Mouse (Mus musculus) urinary bladder, adult 18-20 months (tissue): Measurements from ENCODE around the gene Spred3.
A peak's percentile ranks its signal among the peaks of the same experiment; 100 is the strongest.
"Not testable (repeated sequence)": the region's sequence is repeated elsewhere in the genome, so short reads cannot be mapped to it uniquely, and the experiment has no call there.

ENCODE experiments used
- DNase-seq, 2 experiments: peaks; one replicate each; pipeline ENCODE4 v3.0.0; 2022; ENCODE audit warnings: low spot score in 2 of 2, mixed read lengths in 2 of 2

Spred3 gene

DNA sequence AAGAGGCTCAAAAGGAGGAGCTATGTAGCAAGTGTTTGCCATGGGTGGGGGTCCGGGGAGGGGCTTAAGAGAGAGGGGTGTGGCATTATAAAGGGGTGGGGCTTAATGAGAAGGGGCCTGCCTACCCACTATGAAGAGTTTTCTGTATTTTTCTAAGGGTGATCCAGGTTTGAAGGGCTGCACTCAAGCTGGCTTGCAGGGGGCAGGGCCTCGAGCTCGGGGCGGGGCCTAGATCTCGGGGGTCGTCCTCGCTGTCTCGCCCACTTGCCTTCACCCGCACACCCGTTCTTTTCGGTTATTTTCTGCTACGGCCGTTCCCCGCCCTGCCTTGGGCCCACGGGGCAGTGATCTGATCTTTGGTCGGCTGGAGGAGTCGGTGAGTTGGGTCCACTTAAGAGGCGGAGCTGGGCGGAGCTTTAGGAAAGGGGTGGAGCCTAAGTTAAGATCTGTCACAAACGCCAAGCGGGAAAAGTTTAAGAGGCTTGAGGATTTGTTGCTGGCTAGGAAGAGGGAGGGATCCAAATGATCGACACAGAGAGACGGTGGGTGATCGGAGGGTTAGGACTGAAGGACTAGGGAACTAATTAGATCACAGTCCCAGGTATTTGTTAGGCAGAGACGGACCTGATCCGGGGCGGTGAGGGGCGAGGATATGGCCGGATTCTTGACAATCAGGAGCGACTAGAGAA, at the start of gene Spred3, which contains the start of gene Ggn:
TSS of gene Spred3 (minus strand) at position 346 of the 689 bp plus-strand sequence.
TSS of gene Ggn (plus strand) at position 145 of the 689 bp plus-strand sequence.
- peak; percentile 69 to 83 for DNase-seq

DNA sequence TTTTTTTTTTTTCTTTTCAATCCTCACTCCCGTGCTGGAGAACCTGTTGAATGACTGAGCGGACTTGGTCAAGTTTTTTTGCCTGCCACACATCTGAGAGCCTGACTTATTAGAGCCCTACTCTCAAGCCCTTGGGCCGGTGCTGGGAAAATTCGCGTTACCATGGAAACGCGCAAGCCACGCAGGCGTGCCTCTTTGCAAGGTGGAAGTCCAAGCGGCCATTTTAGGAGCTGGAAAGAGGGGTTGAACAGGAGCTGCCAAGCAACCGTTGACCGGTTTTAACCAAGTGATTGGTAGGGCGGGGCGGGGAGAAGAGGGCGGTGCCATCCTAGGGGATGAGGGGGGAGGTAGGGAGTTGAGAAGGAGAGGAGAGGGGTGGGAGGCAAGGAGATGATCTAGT, 44.6 kb upstream of the Spred3 start:
- no peak for DNase-seq

DNA sequence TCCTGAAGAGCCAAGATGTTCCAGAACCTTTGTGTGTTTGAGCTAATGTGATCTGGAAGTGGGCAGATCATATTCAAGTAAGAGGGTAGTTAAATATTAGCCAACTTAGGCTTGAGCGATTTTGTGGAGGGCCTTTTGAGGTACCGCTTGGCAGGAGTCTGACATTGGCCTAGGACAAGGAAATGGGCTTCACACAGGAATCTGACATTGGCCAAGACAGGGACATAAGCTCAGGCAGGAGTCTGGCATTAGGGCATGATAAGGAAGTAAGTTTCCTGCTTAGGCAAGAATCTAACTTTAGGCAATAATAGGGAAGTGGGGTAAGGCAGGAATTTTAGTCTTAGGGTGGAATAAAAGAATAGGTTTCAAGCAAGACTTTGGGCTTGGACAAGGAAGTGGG, 44.0 kb upstream of the Spred3 start:
- no peak for DNase-seq

DNA sequence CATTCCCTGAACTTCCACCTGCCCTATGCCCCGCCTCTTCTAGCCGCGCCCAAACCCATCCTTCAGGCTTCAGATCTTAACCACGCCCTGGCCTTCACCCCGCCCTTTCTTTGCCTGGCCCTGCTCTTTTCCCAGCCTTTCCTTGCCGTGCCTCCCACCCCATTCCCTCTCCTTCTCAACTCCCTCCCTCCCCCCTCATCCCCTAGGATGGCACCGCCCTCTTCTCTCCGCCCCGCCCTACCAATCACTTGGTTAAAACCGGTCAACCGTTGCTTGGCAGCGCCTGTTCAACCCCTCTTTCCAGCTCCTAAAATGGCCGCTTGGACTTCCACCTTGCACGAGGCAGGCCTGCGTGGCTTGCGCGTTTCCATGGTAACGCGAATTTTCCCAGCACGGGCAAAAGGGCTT, 43.5 kb upstream of the Spred3 start, which contains the start of gene Catsperg1:
TSS of gene Catsperg1 (minus strand) at position 361 of the 408 bp plus-strand sequence.
- DNase-seq, result no peak

DNA sequence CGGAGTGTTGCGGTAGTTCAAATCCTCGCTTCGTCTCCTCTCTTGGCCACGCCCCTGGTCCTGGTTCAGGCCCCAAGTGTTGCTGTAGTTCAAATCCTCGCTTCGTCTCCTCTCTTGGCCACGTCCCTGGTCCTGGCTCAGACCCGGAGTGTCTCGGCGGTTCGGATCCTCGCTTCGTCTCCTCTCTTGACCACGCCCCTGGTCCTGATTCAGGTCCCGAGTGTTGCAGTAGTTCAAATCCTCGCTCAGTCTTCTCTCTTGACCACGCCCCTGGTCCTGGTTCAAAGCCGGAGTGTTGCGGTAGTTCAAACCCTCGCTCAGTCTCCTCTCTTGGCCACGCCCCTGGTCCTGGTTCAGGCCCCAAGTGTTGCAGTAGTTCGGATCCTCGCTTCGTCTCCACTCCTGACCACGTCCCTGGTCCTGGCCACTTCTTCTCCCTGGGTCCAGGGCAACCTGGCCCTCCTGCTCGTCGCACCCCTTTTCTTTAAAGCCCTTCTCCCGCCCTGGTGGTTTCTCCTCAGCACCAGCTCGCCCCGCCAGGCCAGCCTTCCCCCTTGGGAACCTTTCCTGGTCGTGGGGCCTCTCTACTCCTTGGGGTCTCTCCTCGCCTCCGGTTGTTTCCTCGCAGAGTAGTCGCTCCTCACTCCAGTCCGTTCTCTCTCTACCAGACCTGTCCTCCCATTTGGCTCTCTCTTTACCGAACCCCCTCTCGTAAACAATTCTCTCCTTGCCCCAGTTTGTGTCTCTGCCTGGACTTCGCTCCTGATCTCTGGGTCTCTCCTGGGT, 42.8 kb upstream of the Spred3 start:
- not testable (repeated sequence) for DNase-seq

DNA sequence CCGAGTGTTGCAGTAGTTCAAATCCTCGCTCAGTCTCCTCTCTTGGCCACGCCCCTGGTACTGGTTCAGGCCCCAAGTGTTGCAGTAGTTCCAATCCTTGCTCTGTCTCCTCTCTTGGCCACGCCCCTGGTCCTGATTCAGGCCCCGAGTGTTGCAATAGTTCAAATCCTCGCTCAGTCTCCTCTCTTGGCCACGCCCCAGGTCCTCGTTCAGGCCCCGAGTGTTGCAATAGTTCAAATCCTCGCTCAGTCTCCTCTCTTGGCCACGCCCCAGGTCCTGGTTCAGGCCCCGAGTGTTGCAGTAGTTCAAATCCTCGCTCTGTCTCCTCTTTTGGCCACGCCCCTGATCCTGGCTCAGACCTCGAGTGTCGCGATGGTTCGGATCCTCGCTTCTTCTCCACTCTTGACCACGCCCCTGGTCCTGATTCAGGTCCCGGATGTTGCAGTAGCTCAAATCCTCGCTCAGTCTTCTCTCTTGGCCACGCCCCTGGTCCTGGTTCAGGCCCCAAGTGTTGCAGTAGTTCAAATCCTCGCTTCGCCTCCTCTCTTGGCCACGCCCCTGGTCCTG, 42.1 kb upstream of the Spred3 start:
- DNase-seq, result no peak

DNA sequence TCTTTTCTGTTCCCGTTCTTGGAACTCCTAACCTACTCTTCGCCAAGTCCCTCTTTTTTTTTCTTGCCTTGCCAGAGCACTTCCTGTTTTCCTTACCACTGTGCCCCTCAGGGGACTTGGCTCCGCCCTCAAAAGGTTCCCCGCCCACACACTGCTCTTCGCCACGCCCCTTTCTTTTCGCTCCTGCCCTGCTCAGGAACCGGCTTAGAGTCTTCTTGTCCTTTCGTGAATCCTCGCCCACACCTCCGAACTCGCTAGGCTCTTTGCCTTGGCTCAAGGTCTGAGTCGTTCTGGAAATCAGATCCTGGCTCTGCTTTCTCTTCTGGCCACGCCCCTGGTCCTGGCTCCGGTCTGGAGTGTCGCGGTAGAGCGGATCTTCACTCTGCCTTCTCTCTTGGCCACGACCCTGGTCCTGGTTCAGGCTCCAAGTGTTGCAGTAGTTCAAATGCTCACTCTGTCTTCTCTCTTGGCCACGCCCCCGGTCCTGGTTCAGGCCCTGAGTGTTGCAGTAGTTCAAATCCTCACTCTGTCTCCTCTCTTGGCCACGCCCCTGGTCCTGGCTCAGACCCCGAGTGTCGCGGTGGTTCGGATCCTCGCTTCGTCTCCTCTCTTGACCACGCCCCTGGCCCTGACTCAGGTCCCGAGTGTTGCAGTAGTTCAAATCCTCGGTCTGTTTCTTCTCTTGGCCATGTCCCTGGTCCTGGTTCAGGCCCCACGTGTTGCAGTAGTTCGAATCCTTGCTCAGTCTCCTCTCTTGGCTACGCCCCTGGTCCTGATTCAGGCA, 41.4 kb upstream of the Spred3 start:
- DNase-seq, result peak; percentile 86 to 87

DNA sequence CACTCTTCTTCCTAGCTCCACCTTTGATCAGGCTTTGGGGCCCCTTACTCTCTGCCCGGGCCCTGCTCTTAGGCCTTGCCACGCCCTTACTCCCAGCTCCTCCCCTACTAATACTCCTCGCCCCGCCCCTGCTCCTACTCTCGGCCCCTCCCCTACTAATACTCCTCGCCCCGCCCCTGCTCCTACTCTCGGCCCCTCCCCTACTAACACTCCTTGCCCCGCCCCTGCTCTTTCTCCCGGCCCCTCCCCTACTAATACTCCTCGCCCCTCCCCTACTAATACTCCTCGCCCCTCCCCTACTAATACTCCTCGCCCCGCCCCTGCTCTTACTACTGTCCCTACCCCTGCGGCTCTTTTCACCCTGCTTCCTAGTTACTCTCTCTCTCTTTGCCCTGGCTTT, 40.8 kb upstream of the Spred3 start:
- DNase-seq, result peak; percentile 33 to 35

DNA sequence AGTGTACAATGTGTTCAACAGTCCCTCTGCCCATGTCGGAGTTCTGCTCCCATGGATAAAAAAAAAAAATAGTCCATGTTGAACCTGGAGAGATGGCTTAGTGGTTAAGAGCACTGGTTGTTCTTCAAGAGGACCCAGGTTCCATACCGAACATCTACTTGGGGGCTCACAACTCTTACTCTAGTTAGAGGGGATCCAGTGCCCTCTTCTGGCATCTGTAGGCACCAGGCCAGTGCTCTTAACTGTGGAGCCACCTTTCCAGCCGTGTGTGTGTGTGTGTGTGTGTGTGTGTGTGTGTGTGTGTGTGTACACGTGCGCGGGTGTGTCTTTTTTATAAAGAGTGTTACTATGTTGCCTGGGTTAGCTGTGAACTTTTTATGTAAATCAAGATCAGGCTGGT, 32.4 kb upstream of the Spred3 start:
- no peak for DNase-seq

DNA sequence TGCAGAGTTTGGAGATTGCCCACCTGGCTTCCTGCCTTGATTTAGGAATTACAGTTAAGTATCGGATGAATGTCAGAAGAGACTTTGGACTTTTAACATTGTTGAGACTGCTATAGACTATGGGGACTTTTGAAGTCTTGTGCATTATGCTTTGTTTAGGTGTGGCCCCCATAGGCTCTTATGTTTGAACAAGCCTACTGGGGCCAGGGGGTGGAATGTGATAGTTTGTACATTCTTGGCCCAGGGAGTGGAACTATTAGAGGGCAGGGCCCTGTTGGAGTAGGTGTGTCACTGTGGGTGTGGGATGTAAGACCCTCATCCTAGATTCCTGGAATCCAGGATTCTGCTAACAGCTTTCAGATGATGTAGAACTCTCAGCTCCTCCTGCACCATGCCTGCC, 24.0 kb upstream of the Spred3 start:
- not testable (repeated sequence) for DNase-seq

DNA sequence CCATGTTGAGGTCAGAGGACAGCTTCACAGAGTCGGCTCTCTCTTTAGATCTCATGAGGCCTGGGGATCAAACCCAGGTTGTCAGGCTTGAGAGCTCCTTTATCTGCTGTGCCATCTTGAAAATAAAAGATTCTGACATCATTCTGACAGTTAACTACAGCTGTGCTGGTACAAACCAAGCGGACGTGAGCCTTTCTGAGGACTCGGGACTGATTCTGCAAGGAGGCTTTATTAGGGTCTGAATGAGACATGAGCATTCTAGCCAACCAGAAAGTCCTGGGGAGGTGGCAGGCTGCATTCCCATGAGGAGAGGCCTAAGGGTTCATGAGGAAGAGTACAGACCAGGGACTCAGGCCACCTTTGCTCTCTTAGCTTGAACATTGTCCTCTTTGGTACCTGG, 11.1 kb upstream of the Spred3 start:
- DNase-seq, result not testable (repeated sequence)

DNA sequence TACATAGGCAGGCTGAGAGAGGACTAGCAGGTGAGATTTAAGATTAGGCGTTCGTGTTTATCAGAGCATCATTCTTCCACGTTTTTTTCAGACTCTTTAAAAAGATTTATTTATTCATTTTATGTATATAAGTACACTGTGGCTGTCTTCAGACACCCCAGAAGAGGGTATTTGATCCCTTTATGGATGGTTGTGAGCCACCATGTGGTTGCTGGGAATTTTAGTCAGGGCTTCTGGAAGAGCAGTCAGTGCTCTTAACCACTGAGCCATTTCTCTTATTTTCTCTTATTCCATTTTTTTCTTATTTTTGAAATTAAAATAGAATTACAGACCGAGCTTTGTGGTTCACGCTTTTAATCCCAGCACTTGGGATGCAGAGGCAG, 10.6 kb upstream of the Spred3 start:
- DNase-seq, result no peak

DNA sequence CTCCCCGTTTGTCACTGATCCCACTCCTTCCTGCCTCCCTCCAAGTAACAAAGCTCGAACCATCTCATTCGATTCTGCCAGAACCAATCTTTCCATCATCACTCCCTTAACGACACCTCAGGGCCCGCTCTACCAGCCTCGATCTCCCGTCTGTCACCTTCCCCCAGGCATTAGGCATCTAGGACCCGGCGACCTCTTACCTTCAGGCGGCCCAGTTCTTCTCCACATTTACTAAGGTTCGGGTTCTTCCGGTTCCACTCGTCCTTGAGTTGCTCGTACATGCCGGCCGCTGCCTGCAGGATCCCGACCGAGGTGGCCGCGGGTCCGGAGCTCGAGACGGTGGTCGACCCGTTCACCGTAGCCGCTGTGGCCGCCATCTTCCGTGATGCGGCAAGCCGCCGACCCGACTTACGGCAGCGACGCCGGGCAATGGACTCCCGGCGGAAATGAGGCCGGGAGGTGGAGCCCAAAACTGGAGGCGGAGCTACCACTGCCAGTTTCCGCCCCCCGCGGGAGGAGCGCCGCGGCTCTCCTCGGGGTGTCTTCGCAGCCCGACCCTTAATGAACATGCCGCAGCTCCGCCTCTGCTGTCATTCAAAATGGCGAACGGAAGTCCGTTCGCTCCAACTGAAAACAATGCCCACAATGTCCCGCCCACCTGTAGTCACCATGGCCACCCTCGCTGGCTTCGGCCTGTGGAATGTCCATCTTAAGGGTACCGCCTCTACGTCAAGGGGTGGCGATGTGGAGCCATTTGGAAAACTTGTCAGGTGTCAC, 10.1 kb upstream of the Spred3 start, which contains the start of gene Psmd8:
TSS of gene Psmd8 (minus strand) at position 625 of the 777 bp plus-strand sequence.
- peak; percentile 91 to 96 for DNase-seq

DNA sequence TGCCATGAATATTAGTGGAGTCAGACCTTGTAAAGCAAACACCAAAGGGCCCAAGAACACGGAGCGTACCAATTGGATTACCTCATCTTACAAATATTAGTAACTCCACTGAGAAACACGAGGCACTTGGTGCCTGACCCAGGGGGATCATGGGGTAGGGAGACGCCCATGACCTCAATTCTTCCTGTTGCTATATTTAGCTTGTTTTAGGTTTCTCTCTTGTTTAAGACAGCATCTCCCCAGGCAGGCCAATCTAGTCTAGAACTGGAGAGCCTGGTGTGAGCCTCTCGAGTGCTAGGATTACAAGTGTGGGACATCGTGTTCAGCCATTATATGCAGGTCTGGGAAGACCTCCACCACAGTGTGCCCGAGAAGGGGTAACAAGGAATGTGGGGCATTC, 9.1 kb upstream of the Spred3 start:
- DNase-seq, result no peak

DNA sequence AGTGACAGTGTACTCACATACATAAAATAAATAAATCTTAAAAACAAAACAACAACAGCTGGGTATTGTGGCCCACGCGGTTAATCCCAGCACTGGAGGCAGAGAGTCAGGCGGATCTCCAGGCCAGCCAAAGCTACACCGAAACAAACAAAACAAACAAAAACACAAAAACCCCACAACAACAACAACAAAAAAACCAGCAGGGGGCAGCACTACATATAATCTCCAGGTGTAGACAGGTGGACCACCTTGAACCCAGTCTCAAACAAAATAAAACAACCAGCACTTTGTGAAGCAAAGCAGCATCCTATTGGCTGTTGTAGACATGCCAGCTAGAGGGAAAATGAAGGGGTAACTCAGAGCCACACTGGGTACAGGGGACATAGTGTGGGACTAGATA, 7.9 kb upstream of the Spred3 start:
- DNase-seq, result no peak

DNA sequence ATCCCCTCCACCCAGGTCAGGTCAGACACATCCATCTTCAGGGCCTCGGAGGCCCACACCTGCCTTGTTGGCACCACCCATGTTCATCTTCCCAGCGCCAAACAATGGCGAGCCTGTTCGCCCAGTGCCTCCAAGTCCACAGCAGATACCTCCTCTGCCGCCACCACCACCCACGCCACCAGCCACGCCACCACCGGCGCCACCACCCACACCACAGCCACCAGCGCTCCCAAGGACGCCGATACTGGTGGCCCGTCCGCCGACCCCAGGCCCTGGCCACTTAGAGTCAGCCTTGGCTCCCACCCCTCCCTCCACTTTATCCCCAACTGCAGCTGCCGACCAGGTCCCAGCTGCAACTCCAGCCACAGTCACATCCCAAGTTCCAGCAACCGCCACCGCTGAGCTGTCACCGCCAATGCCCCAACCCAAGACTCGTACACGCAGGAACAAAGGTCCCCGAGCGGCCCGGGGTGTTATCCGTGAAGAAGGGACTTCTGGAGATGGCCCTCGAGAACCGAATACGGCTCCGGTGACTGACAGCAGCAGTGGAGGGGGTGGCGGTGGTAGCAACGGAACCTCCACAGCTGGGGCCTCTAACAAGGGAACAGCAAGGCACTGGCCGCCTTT, 2.3 kb upstream of the Spred3 start:
- no peak for DNase-seq

DNA sequence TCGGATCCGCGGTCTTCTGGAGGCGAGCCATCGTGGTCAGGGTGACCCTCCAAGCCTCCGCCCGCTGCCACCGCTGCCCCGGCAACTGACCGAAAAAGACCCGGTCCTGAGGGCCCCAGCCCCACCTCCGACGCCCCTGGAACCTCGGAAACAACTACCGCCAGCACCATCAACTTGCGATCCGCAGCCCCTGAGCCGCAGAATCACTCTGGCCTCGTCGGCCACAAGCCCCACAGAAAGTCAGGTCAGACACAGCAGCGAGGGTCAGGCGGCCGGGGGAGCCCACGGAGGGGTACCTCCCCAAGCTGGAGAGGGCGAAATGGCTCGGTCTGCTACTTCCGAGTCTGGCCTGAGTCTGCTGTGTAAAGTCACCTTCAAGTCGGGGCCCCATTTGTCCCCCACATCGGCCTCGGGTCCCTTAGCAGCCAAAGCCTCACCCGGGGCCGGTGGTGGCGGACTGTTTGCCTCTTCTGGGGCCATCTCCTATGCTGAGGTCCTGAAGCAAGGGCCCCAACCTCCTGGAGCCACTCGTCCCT, 1.4 kb upstream of the Spred3 start:
- no peak for DNase-seq

DNA sequence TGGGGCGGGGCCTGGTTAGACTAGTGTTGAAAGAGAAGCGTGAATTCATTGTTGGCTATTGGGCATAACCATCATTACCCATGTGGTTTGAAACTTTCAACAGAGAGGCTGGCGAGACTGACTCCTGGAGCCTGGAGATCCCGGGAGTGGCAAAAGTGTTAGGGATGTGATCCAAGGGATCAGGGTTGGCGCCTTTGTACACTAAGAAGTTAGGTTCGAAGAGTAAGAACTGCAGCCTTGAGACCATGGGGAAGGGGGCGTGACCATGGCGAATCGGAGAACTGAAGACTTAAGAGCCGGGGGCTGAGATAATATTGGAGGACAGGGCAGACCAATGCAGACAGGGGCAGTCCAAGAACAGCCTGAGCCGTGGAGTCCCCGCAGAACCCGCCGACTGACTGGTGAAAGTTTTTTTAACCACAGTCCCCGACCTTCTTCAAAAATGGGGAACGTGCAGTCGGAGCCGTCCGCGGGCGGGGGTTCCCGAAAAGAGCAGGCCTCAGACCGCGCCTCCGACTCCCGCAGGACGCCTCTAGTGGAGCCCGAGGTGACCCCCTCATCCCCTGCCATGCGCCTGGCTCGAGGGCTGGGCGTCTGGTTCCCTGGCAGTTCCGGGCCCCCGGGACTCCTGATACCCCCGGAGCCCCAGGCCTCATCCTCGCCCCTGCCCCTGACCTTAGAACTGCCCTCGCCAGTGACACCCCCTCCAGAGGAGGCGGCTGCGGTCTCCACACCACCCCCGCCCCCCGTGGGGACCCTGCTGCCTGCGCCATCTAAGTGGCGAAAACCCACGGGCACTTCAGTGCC, 747 bp upstream of the Spred3 start:
- no peak for DNase-seq
